12 mouse cellular contexts compared by ENCODE assay signal in genomic region chr12:41674861-41675260, GRCm38 (mm10).
"Had no signal": no experiment of that assay in that cellular context is flagged by ENCODE, and none has a peak within 500 bp of the region (broad histone marks: within the 10 kb centered on the region; RNA-seq: fewer than 3 reads in every experiment).

No protein-coding gene starts in this region.

- ATAC-seq: lung, postnatal 0 days; midbrain, embryonic 15.5 days had no signal

- DNase-seq: kidney, adult 11 months; kidney, adult 8-10 months; kidney, postnatal 10 days; kidney, postnatal 36 days; liver, embryonic 13.5 days; lung, embryonic 14.5 days; right cerebral cortex, postnatal 14 days; spleen, adult 18-20 months; thymus, adult 18-20 months; thymus, postnatal 36 days had no signal
